Mouse (Mus musculus) kidney, adult 9 months (tissue): Measurements from ENCODE around the gene Frmpd1.
A peak's percentile ranks its signal among the peaks of the same experiment; 100 is the strongest.

Source experiments
- DNase-seq: peaks from one replicate; pipeline ENCODE4 v3.0.0; 2022

Gene Frmpd1

GRCm38 (mm10) chr4:45184521-45185330, at the start of gene Frmpd1:
Frmpd1 (plus strand) TSS chr4:45184875.
- peak; percentile 47 for DNase-seq

- peak; percentile 19 for DNase-seq
These were observed 47.0 kb upstream of the Frmpd1 start for GRCm38 (mm10) chr4:45137636-45138035.

- no peak for DNase-seq
These were observed 42.8 kb upstream of the Frmpd1 start for GRCm38 (mm10) chr4:45141835-45142234.

GRCm38 (mm10) chr4:45142411-45142810, 42.3 kb upstream of the Frmpd1 start:
- DNase-seq = no peak

GRCm38 (mm10) chr4:45143005-45143404, 41.7 kb upstream of the Frmpd1 start:
- DNase-seq = no peak

GRCm38 (mm10) chr4:45156433-45156832, 28.2 kb upstream of the Frmpd1 start:
- DNase-seq = no peak

- DNase-seq = no peak
These were observed 26.1 kb upstream of the Frmpd1 start for GRCm38 (mm10) chr4:45158608-45159007.

GRCm38 (mm10) chr4:45160773-45161172, 23.9 kb upstream of the Frmpd1 start:
- no peak for DNase-seq

GRCm38 (mm10) chr4:45163711-45164110, 21.0 kb upstream of the Frmpd1 start:
- peak; percentile 50 for DNase-seq

GRCm38 (mm10) chr4:45165477-45165876, 19.2 kb upstream of the Frmpd1 start:
- DNase-seq = no peak

- DNase-seq = no peak
These were observed 18.7 kb upstream of the Frmpd1 start for GRCm38 (mm10) chr4:45165955-45166354.

- no peak for DNase-seq
These were observed 13.3 kb upstream of the Frmpd1 start for GRCm38 (mm10) chr4:45171340-45171739.

GRCm38 (mm10) chr4:45183818-45184520, 706 bp upstream of the Frmpd1 start:
- DNase-seq = peak; percentile 7

- DNase-seq = no peak
These were observed 625 bp downstream of the Frmpd1 start for GRCm38 (mm10) chr4:45185331-45185669.

GRCm38 (mm10) chr4:45198296-45198695, 13.6 kb downstream of the Frmpd1 start:
- DNase-seq = no peak

- DNase-seq = no peak
These were observed 18.6 kb downstream of the Frmpd1 start for GRCm38 (mm10) chr4:45203283-45203682.

GRCm38 (mm10) chr4:45207444-45207843, 22.8 kb downstream of the Frmpd1 start:
- DNase-seq = no peak

- no peak for DNase-seq
These were observed 24.2 kb downstream of the Frmpd1 start for GRCm38 (mm10) chr4:45208832-45209363.

GRCm38 (mm10) chr4:45212342-45213063, 27.8 kb downstream of the Frmpd1 start:
- DNase-seq = no peak

- no peak for DNase-seq
These were observed 35.3 kb downstream of the Frmpd1 start for GRCm38 (mm10) chr4:45219946-45220345.

GRCm38 (mm10) chr4:45222395-45222794, 37.7 kb downstream of the Frmpd1 start:
- DNase-seq = no peak

GRCm38 (mm10) chr4:45230263-45230662, 45.6 kb downstream of the Frmpd1 start:
- DNase-seq = no peak

GRCm38 (mm10) chr4:45238260-45238659, 53.6 kb downstream of the Frmpd1 start:
- no peak for DNase-seq
